Mouse (Mus musculus) myocyte (in vitro differentiated cells): ENCODE data around the gene Smim7.

Experiments used
- CEBPB ChIP-seq: IDR thresholded peaks from 2 replicates; pipeline ENCODE4 v1.6.1; 2011; ENCODE audit warnings: mild to moderate bottlenecking, moderate library complexity; ENCODE audit not compliant: poor library complexity, insufficient read depth, severe bottlenecking
- MAX ChIP-seq: IDR thresholded peaks from one replicate; pipeline ENCODE4 v1.6.1; 2011; ENCODE audit warnings: low read depth, mild to moderate bottlenecking, control low read depth
- POLR2A ChIP-seq: IDR thresholded peaks from one replicate; pipeline ENCODE4 v1.6.1; 2011; ENCODE audit warnings: low read depth, mild to moderate bottlenecking, control low read depth, moderate library complexity; ENCODE audit not compliant: insufficient read length
- TCF12 ChIP-seq: IDR thresholded peaks from one replicate; pipeline ENCODE4 v1.6.1; 2011; ENCODE audit warnings: mild to moderate bottlenecking, control low read depth; ENCODE audit not compliant: poor library complexity, insufficient read depth, severe bottlenecking
- TCF3 ChIP-seq: IDR thresholded peaks from one replicate; pipeline ENCODE4 v1.6.1; 2011; ENCODE audit warnings: low read depth, control low read depth; ENCODE audit not compliant: insufficient read length
- USF1 ChIP-seq: IDR thresholded peaks from one replicate; pipeline ENCODE4 v1.6.1; 2011; ENCODE audit warnings: low read depth, mild to moderate bottlenecking, control low read depth, moderate library complexity

DNA sequence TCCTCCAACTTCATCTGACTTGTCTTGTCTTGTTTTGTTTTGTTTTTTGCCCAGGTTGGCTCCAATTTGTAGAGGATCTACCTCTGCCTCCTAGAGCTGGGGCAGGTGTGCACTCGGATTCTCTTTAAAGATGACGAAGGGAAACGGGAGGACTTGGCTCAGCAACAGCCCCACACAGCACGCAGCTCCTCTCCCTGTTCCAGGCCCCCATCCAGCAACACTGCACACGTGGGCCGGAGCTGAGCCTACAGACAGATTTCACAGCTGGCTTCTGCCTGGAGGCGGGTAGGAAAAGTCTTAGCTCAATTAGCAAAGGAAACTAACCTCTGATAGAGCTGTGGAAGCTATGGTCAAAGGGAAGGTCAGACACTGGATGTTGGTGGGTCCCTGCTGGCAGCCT lies 18.4 kb upstream of the Smim7 start:
- TF ChIP-seq POLR2A (no peak), TCF12 (no peak), TCF3 (no peak), MAX (no peak), CEBPB (no peak), USF1 (peak; percentile 3)
